Mouse (Mus musculus): ENCODE data around the gene Prkar1a.

The Prkar1a gene

DNA sequence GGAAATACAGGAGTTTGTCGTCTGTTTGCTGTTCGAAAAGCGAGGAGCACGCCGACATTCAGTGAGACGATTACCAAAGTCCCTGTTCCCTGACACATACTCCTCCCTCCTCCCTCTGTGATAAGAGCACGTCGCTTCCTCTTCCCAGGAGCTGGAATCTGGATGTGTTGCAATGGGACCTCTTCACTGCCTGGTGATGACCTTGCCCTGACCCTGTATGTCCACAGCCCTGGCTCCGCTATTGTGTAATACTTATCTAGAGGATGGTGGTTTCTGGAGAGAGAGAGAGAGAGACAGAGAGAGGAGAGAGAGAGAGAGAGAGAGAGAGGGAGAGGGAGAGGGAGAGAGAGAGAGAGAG lies 56.8 kb downstream of the Prkar1a start:
- DNase-seq (ENCODE audit: low spot score) = no peak

DNA sequence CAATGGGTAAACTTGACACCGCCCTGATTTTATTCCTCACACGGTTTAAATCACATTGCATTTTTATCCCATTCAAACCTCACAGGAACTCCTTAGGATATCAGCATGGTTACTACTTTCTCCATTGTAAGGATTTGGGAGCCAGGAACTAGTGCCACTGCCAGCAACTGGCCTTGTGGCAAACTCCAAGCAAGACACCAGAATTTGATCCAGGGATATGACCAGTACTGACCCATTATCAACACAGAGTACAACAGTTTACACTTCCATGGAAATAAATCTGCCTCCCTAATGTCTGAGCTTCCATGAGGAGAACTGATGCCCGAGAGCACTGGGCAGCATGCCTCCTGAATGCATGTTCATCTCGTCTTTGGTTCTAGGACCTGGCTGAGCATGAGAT lies 57.4 kb downstream of the Prkar1a start:
- no peak for DNase-seq (ENCODE audit: low spot score)

DNA sequence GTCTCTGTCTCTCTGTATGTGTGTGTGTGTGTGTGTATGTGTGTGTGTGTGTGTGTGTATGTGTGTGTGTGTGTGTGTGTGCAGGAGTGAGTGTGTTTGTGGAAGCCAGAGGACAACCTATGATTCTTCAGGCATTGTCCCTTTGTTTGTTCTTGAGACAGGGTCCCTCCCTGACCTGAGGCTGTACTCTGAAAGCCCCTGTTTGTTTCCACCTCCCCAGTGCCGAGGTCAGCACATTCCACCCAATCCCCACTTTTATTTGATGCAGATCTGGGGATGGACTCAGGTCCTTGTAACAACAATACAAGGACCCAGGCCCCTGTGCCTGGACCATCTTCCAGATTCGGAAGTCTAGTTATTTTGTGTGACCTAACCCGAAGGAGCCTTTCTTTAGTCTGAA lies 58.2 kb downstream of the Prkar1a start:
- DNase-seq (ENCODE audit: low spot score) = no peak

DNA sequence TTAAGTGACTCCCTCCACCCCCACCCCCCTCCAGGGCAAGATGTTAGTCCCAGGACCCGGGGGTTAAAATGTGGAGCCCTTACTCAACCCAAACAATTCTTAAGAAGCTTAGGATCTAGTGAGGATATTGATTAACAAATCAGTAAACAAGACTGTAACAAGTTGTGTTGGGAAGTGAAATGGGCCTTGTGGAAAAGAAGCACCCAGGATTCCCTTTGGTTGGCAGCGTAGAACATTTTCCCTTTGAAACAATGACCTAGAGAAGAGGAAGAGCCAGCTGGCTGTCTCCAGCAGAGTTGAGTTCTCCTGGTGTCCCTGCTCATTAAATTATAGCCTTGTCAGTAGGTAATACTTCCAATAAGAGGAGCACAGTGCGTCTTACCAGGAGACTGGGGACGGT lies 59.6 kb downstream of the Prkar1a start:
- DNase-seq (ENCODE audit: low spot score) = no peak

DNA sequence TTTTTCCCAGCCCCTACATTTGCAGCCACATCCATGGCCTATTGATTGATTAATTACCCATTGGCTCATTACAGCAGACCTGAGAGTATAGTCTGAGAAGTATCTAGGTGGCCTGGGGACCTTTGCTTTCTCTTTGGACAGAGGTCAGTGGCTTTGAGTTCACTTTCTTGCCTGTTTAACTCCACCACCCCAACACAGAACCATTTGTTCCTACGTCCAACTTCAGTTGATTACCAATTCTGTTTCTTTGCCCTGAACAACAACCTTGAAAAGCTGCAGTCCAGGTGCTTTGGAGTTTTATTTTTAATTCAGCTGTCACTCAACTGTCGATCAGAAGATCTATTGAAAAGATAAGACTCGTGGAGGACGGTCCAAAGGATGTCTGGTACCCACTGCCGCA lies 60.3 kb downstream of the Prkar1a start:
- no peak for DNase-seq (ENCODE audit: low spot score)

DNA sequence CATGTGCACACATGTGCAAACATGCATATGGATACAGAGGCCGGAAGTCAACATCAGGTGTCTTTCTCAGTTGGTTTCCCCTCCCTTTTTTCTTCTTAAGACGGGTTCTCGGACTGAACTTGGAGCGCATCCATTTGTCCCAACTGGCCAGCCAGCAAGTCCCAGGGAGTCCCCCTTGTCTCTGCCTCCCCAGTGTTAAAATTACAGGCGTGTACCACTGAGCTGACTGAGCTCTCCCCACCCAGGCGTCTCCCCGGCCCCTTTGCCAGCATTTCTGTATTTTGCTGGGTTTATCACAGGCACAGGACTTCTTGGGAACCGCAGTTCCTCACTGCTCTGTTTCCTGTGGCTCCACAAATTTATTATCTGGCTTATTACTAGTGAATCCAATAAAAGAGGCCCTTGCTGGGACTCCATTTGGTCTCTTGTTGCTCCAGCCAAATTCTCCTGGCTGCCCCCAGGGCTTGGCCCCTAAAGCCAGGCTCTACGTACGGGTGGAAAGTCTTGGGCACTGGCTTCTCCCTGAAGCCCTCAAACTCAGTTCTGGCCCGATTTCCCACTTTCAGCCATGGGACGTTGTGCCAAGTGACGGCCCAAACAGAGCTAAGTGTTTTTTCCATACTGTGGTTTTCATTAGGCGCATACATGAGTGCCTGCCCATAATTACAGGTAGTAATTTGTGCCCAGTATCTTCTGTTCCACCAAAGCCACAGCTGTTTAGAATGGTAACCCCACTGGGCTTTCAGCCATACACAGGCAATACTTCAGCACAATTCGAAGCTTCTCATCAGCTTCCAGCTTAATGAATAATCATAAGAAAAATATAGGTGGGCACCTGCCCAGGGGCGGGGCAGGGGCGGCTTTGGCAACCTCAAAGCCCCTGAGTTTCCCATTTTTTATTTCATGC lies 65.4 kb downstream of the Prkar1a start:
- no peak for DNase-seq (ENCODE audit: low spot score)

DNA sequence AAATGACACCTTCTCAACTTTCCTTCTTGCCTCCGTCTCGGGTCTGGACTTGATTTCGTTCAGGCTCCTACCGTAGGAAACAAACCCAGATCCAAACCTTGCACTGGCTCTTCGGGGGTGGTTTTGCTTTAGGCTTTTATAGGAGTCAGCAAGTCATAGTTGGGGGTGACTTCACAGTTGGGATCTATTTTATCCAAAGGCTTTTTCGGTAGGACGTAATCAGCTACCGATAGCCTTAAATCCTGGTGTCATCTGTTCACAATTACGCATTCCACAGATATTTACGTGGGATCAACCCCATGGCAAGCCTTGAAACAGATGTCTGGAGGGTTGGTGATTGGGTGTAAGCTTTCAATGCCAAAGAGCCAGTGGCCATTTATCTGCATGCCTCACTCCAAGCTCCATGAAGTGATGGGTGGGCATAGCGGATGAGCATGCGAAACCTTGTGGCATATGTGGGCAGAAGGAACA lies 66.1 kb downstream of the Prkar1a start:
- DNase-seq (ENCODE audit: low spot score) = no peak

DNA sequence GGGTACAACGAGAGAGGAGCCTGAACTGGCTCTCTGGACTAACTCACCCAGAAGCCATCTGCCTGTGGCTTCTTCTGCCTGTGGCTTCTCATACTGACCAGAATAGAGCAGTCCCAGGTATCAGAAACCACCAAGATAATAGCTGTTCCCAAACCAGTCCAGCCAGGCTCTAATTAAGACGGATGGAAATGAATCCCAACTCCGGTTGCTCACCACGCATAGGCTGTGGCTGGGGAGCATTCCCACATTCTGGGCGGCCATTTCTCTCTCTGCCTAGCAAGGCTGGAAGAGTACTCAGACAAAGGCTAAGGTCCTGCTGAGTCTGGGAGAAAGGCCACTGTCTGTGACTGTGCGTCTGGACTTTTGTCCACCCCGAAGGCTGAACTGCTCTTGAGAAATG lies 67.8 kb downstream of the Prkar1a start:
- no peak for DNase-seq (ENCODE audit: low spot score)

DNA sequence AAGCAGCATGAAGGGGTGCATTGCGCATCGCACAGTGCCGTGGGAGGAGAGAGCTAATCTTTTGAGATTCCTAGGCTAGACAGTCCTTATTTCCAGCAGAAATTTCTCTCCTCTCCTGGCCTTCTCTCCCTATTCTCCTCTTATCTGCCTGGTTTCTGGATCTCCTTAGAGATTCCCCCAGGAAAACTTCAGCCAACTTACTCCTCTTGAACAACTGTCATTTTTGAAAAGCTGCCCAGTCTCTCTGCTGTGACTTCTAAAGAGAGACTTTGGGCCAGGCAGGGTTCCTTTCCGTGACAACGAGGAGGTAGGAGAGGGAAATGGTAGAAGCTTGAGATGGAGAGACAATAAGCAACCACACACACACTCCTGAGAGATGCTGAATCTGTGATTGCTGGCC lies 68.2 kb downstream of the Prkar1a start:
- no peak for DNase-seq (ENCODE audit: low spot score)

DNA sequence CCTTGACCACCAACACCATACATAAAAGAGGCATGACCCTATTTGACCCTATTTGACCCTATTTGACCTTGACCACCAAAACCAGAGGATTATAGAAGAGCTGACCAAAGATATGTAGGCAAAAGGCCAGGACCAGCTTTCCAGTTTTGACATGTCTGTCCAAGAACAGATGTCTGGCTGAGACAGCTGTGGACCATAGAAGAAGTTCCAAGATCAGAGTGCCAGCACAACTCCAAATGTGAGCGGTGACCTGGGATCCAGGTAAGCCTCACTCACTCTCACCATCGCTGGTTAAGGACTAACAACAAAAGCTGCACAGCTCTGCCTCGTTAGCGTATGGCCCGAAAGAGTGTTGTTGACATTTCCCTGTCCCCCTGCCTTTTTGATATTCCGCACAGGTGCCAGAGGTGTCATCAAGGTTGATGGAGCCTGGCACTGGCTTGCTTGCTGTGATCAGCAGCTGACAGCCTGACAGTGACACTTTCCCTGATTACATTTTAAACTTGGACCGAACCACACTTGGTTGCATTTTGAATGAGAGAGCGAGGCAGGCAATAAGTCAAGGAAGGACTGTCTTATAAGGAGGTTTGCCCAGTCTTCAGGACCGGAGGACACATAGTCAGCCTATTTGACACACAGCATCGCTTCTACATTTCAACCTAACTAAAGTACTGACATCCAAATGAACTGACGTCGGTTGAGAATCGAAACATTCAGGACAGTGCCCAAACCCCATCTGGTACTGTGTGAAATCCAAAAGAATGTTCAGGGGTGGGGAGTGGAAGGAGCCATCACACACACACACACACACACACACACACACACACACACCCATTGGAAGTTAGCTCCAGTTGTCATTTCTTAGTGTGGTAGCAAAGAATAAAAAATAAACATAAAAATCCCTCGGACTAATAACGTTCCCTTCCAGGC lies 69.0 kb downstream of the Prkar1a start:
- no peak for DNase-seq (ENCODE audit: low spot score)

Measured in adipocyte (in vitro differentiated cells).